Mouse (Mus musculus) retina, postnatal 7 days (tissue): ENCODE results near the gene Abcg4.
"Not testable (repeated sequence)": the region's sequence is repeated elsewhere in the genome, so short reads cannot be mapped to it uniquely, and the experiment has no call there.

Source experiments
- DNase-seq: peaks from one replicate; pipeline ENCODE4 v3.0.0-alpha.2; 2012; ENCODE audit warnings: low read depth, low spot score

The Abcg4 gene

GRCm38 (mm10) chr9:44288076-44288958, at the start of gene Abcg4:
Gene Abcg4, minus strand, starts transcription at chr9:44288615.
- DNase-seq: no peak

DNA sequence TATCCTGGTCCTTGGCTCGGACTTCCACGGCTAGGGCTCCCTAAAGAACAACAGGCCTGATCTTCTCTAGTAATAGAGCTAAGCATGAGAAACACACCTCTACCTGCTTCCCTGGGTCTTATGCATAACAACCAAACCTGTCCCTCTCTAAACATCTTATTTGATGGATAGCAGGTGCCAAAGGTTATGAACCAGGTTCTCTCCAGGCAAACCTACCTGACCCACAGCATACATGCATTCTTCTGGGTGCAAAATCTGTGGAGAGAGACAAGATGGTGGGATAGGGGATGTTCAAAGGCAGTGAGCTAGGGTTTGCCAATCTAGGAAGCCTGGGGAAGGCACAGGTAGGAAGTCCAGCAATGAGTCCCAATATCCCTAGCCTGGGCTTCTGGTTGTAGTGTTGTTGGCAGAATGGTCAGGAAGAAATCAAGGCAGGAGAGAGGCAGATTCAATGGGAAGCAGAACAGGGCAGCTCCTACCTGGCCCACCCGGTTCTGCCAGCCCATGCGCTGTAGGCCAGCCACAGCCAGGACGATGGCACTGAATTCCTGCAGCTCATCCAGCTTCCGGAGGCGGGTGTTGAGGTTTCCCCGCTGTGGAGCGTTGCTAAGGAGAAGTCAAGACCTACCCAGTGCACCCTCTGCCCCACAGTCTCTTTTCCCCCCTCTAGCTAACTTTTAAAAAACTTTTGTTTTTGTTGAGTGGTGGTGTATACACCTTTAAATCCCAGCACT, 49.2 kb upstream of the Abcg4 start:
- DNase-seq: no peak

DNA sequence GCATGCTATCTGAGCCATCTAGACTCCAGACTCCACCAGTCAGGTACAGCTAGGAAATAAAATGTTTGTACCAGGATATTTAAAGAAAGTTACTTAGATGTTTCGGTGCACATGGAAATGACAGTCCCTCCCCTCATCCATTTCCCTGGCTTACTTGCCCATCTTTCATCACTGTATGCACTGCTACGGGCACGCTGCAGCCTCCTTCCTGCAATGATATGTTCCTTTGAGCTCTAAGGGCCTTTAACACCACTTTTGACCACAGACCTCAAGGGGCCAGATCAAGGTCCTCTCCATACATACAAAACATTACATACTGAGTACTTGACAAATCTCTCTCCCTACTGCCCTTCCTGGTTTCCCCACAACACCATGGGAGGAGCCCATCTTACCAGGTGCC, 48.5 kb upstream of the Abcg4 start:
- DNase-seq: no peak

DNA sequence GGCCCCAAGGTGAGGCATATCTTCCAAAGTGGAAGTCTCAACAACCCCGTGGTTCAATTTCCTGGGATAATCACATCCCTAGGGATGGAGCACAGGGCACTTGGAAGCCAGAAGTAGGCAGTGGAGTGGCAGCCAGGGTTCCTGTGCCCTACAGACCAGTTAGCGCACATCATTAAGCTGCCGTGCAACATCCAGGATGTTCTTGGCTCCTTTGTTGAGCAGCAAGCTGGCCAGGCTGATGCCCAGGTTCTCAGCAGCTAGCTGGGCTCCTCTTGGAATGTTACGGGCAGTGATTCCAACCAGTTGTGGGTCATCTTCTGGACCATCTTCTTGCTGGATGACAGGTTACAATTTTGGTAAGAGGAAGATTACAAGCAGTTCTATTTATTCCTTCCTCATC, 48.1 kb upstream of the Abcg4 start:
- DNase-seq: not testable (repeated sequence)

DNA sequence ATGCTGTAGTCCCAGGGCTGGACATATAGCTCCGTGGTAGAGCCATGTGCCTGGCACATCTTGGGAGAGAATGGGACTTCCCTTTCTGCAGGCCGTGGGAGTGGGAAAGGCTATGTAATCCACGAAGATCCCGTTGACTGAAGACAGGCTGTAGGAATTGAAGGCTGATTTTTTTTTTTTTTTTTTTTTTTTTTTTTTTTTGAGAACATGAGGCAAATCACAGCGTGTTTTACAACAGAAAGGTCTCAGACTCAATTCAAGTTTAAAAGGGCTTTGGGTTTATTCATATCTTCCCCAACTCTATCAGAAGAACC, 47.6 kb upstream of the Abcg4 start:
- no peak for DNase-seq

DNA sequence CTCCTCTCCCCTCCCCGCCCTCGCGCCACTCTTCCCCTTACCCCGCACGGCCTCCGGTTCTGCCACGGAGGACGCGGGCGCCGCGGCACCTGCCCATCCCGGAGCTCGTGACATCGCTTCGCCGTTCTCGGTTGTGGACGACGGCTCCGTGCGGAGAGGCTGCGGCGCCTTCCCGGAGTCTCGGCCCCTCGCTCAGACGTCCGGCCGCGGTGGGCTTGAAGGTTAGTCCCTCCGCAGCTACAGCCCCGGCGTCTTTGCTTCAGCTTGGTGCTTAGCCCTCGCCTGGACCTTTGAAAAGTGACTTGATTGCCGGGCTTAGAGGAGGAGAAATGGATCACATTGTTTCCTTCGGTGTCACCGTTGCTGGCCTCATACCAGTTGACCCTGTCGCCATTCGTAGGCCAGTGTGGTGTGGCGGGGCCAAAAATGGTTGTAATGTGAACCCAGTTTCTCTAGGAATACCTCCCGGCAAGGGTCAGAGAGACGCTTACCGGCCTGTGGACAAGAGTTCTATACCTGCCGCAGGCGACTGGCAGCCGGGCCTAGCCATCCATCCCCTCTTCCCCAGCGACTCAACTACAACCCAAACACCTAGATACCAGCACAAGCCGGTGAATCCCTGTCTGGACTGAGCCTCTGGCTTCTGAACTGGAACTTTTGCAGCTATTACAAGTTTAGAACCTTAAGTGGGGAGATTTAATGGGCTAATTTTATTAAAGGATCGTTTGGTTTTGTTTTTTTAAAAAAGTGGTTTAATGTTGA, 47.1 kb upstream of the Abcg4 start:
- no peak for DNase-seq

- DNase-seq: peak; percentile 98
These were observed 46.2 kb upstream of the Abcg4 start, which contains the start of gene H2afx for GRCm38 (mm10) chr9:44334396-44335330. Gene H2afx, plus strand, starts transcription at chr9:44334694.

- no peak for DNase-seq
These were observed 44.7 kb upstream of the Abcg4 start for GRCm38 (mm10) chr9:44332918-44333638.

- DNase-seq: no peak
These were observed 42.3 kb upstream of the Abcg4 start for GRCm38 (mm10) chr9:44330736-44331135.

- DNase-seq: no peak
These were observed 39.5 kb upstream of the Abcg4 start for GRCm38 (mm10) chr9:44327926-44328325.

DNA sequence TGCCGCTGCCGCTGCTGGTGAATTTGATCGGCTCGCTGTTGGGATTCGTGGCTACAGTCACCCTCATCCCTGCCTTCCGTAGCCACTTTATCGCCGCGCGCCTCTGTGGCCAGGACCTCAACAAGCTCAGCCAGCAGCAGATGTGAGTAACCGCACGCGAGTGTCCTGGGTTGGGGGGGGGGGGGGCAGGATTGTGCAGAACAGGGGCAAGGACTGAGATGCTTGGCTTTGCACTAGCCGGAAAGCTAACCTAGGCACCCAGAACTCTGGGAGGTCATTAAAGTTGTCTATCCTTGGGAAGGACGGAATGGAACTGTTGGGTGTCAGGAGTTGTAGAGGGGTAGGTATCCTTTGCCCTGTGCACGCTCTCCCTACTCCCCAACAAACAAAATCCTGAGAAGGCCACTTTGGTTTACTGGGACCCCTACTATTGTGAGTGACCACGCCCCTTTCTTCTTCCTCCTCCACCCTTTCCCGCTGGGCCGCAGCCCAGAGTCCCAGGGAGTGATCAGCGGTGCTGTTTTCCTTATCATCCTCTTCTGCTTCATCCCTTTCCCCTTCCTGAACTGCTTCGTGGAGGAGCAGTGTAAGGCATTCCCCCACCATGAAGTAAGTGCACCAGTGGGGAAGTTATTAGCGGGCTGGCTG, 38.8 kb upstream of the Abcg4 start:
- DNase-seq: no peak

DNA sequence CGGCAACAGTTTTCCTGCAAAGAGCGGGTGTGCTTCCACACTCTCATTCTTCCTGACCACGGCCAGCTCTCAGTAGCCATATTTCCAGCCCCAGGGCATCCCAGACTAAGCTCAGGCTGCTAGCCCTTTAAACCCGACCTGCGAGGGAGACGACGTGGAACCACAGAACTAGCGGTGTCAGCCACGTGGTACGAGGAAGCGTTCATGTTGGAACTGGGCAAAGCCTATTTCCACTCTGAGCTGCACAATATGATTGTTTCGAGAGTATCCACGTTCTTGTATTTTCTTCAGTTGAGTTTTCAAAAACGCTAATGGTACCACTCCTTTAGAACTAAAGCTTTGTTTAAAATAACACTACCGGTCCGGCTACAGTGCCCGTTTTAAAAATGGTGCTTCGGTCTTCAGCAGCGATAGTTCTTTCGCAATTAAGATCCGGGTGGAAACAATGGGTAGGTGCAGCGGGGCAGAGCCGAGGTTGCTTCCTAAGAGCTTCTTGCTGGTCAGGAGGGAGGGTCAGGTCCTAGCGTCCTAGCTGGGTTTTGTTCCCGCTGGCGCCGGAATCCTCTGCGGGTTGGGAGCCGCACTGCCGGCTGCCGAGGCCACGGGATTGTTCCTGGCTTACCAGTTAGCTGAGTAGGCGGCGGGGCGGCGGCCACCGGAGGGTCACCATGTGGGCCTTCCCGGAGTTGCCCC, 38.1 kb upstream of the Abcg4 start:
- DNase-seq: peak; percentile 75

DNA sequence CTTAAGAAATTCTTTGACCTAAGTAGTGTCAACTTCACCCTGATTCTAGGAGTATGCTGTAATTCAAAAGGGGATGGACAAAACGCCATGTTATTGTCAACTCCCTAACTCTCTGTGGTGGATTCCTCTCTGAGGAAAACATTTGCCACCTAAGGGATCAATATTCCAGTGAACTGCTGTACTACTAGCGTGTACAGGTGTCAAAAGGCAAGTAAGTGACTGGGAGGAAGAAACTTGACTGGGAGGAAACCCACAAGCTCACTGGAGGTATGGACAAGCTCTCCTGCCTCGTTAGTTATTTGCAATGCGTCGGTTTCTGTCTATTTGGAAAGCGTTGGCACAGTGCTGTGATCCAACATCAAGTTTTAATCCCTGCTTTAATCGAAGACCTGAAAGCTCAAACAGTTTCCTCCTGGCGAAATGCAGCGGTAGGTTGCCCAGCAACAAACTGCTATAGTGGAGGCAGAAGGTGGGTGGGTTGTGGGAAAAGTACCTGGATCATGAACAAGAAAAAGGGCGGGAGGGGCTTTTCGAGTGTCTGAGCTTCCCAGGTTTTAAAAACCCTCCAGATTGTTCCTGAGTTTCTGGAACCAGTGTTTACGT, 37.5 kb upstream of the Abcg4 start, which contains the start of gene Dpagt1:
Dpagt1 (plus strand) TSS at position 252 of the 603 bp plus-strand sequence.
- DNase-seq: no peak

DNA sequence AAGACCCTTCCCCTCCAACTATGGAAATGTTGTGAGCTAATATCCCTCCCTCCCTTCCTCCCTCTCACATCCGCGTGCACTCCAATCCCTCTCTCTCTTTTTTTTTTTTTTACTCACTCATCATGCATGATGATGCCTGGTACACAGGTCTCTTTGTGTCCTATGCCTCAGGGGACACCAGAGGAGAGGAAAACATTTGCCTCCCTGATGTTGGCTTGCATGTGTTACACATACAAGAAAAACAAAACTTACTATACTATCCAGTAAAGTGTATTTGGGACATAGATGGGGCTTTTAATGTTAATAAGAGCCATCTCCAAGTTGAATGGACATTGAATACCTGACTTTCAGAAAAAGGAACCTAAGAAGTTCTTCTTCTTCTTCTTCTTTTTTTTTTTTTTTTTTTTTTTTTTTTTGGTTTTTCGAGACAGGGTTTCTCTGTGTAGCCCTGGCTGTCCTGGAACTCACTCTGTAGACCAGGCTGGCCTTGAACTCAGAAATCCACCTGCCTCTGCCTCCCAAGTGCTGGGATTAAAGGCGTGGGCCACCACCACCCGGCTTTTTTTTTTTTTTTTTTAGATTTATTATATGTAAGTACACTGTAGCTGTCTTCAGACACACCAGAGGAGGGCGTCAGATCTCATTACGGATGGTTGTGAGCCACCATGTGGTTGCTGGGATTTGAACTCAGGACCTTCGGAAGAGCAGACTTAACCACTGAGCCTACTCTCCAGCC, 36.8 kb upstream of the Abcg4 start:
- DNase-seq: not testable (repeated sequence)

DNA sequence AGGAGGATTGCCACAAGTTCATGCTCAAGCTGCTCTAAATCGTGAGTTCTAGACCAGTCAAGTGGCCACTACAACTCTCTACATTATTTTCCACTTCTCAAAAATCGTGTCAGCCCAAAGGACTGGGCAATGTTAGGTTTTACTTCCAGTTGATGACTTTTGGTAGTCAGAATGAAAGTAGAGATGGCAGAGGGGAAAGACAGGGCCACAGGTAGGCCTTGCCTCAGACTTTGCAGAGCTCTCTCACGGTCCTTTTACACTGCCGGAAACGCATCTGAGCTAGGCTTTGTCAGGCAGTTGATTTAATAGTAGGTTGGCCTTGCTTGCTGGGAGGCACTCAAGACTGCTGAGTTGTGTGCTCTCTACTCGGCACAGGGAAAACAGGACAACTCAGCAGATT, 35.7 kb upstream of the Abcg4 start:
- DNase-seq: no peak

- not testable (repeated sequence) for DNase-seq
These were observed 35.2 kb upstream of the Abcg4 start for GRCm38 (mm10) chr9:44323656-44324055.

DNA sequence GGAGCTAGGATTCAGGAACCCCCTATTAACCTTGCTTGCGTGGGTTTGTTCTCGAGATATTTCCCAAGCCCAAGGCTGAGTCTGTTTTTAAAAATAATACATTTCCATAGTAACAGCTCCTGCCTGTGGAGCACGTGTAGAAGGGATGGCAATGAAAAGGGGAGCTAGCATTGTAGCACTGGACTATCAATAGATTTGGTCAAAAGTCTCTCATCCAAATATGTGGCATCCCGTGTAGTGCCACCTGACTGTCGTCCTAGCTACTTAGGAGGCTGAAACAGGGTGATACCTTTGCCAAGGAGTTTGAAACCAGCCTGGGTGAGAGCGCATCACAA, 32.4 kb upstream of the Abcg4 start:
- DNase-seq: no peak
